Mouse (Mus musculus) ES-E14 (cell line): ENCODE results near the gene Icmt.

Source experiments
- MAFK ChIP-seq: IDR thresholded peaks from 2 replicates; pipeline ENCODE4 v1.6.1; 2014; ENCODE audit warnings: mild to moderate bottlenecking, low read depth, low read length, inconsistent platforms; ENCODE audit not compliant: insufficient read depth
- ZC3H11A ChIP-seq: IDR thresholded peaks from 2 replicates; pipeline ENCODE4 v1.6.1; 2012; ENCODE audit warnings: low read depth, mild to moderate bottlenecking, inconsistent platforms, low read length, borderline replicate concordance

- no peak for TF ChIP-seq ZC3H11A
- TF ChIP-seq MAFK, result no peak
Measured at GRCm38 (mm10) chr4:152304685-152305084, 7.7 kb downstream of the Icmt start.
